ENCODE assay signal across 8 mouse cellular contexts in the genomic region with DNA sequence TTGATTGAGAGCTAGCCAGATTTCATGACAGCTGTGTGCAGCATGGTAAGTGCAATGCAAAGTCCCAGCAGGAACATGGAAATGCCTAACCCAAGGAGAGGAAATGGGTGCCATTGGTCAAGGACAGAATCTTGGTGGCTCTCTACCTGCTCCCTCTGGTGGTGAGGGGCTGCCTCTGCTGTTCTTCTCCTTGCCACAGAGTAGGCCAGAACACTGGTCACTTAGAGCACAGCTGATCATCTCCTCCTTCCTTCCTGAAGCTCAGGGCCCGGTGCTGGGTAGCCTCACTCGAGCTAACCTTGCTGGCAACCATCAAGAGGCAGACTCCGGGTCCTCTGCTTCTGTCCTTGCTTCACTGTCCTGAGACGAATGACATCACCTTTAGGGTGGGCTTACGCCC. TPM values are rescaled to one million over a fixed set of nuclear protein-coding genes. Genes with fewer than 3 reads are reported as not detected.
DNase-seq lines count a peak whose midpoint lies in the region; ATAC-seq lines count a peak whose summit lies in the region.
"Had no signal": no experiment of that assay in that cellular context is flagged by ENCODE, and none has a peak within 500 bp of the region (broad histone marks: within the 10 kb centered on the region; RNA-seq: fewer than 3 reads in every experiment).

No protein-coding gene starts in this region.

- no peak overlapping the region for H3K4me2 ChIP-seq in midbrain, embryonic 13.5 days (replicated peaks)
- H3K4me2 ChIP-seq: embryonic facial prominence, embryonic 13.5 days had no signal

- peak; percentile 36 for DNase-seq in midbrain, embryonic 10.5 days (ENCODE audit: low spot score)
- peak; percentile 33 to 74 for DNase-seq in adrenal gland, adult (ENCODE audit: inconsistent age in 2 of 2, low spot score in 1 of 2)
- DNase-seq in cerebellum, postnatal 25 days, result peak; percentile 67 to 72
- peak; percentile 53 to 60 for DNase-seq in kidney, postnatal 36 days
- DNase-seq in mesoderm, embryonic 11.5 days (ENCODE audit: low read depth, low spot score), result peak; percentile 31

- ATAC-seq in midbrain, embryonic 13.5 days, result no peak
- ATAC-seq in erythroblast, adult 5-6 weeks (replicated peaks; ENCODE audit: low FRiP score, poor library complexity, severe bottlenecking), result no peak

- WGBS in midbrain, embryonic 10.5 days, result 70% methylated on average over 5 of the region's 5 CpGs
- 67% methylated on average over 5 of the region's 5 CpGs for WGBS in midbrain, embryonic 13.5 days

- H3K27ac ChIP-seq in midbrain, embryonic 10.5 days (replicated peaks), result no peak overlapping the region
- H3K27ac ChIP-seq in midbrain, embryonic 13.5 days, result no peak overlapping the region
- H3K27ac ChIP-seq: embryonic facial prominence, embryonic 13.5 days had no signal

- no peak overlapping the region for H3K4me3 ChIP-seq in midbrain, embryonic 10.5 days
- no peak overlapping the region for H3K4me3 ChIP-seq in midbrain, embryonic 13.5 days (replicated peaks)
- H3K4me3 ChIP-seq: embryonic facial prominence, embryonic 13.5 days had no signal

- H3K9me3 ChIP-seq in midbrain, embryonic 10.5 days (replicated peaks), result no peaks in the 10 kb centered on the region
- H3K9me3 ChIP-seq in midbrain, embryonic 13.5 days, result no peaks in the 10 kb centered on the region
- H3K9me3 ChIP-seq: embryonic facial prominence, embryonic 13.5 days had no signal

- no peaks in the 10 kb centered on the region for H3K36me3 ChIP-seq in midbrain, embryonic 10.5 days
- H3K36me3 ChIP-seq in midbrain, embryonic 13.5 days, result no peaks in the 10 kb centered on the region
- H3K36me3 ChIP-seq: embryonic facial prominence, embryonic 13.5 days had no signal

- no peaks in the 10 kb centered on the region; the same call in 1 of the 2 replicates for H3K27me3 ChIP-seq in midbrain, embryonic 10.5 days (ENCODE audit: low read depth, poor library complexity, severe bottlenecking)
- H3K27me3 ChIP-seq in midbrain, embryonic 13.5 days, result 0 out of 2 replicates have a peak, but pooled peaks cover 2% of the 10 kb centered on the region
- H3K27me3 ChIP-seq: embryonic facial prominence, embryonic 13.5 days had no signal

- H3K4me1 ChIP-seq in midbrain, embryonic 10.5 days, result no peaks in the 10 kb centered on the region
- no peaks in the 10 kb centered on the region for H3K4me1 ChIP-seq in midbrain, embryonic 13.5 days (replicated peaks)
- H3K4me1 ChIP-seq: embryonic facial prominence, embryonic 13.5 days had no signal

- no peak overlapping the region for H3K9ac ChIP-seq in midbrain, embryonic 13.5 days (replicated peaks)
- H3K9ac ChIP-seq: embryonic facial prominence, embryonic 13.5 days had no signal

RNA-seq across cellular contexts. Expression of gene Coa6, which starts 39.6 kb away (rescaled TPM):
- polyA plus RNA-seq in midbrain, embryonic 10.5 days (2016; fragmentation: Nextera tagmentation; extraction: Ambion mirVana), result 42.5 and 49.4 TPM in 2 replicates
- polyA plus RNA-seq in midbrain, embryonic 13.5 days (2015; fragmentation: Nextera tagmentation; extraction: Ambion mirVana), result 42.8 and 43.4 TPM in 2 replicates
- 8.6 TPM in 1 of 2 replicates, not detected in the other for total RNA-seq in erythroblast, adult 5-6 weeks (2015; ENCODE audit: low replicate concordance)
- total RNA-seq in erythroblast, adult 5-6 weeks (2017; ENCODE audit: low replicate concordance), result 2.9 and 8.1 TPM in 2 replicates
